Mouse (Mus musculus): ENCODE data around the gene Ptpdc1.

DNA sequence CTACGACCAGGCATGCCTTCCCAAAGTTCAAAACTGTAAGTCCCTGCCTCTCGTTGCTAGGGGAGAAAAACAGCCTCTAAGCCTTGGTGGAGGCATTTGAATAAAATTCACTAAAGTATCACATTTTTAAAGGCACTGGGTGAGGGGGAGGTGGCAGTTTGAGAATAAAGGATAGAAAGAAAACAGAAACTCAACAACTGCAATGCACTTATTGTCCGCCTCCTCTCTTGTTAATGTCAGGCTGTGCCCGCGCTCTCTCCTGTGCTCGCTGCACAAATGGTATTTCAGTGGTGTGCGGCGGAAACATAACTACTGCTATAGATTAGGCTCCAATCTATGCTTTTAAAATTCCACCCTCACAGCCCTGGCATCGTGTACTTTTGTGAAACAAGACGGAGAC is 31.4 kb downstream of the Ptpdc1 start:
- TF ChIP-seq POLR2A (IDR thresholded peaks at IDR 0.05; ENCODE audit: borderline replicate concordance, control insufficient read depth, low read depth, low read length) = no peak
- no peak for TF ChIP-seq CTCF (IDR thresholded peaks at IDR 0.05; ENCODE audit: control insufficient read depth, insufficient read depth, low read length)
